Mouse (Mus musculus) colon, adult 2 months (tissue): ENCODE measurements around the gene Hist1h4f. TPM values are rescaled to one million over a fixed set of nuclear protein-coding genes. Genes with fewer than 3 reads are reported as not detected.

Experiments used
- polyA plus RNA-seq: library from polyadenylated mRNA; depleted of rRNA; stranded (reverse); fragments of >200 nt; gene quantifications from 2 replicates; pipeline ENCODE4 v1.2.3, GENCODE M21; 2012; rRNA removed

Hist1h4f gene
- polyA plus RNA-seq, 1 experiment, result 13.1 TPM

Other genes with a start within 250 kb of the Hist1h4f start
- gene Zfp322a, start 182.4 kb downstream of the Hist1h4f start, polyA plus RNA-seq, result 0.49 and 0.74 TPM in 2 replicates
- 1.9 and 2.0 TPM in 2 replicates for gene Abt1, start 127.8 kb downstream of the Hist1h4f start, polyA plus RNA-seq
- 1.8 and 2.3 TPM in 2 replicates for gene Btn1a1, start 85.7 kb downstream of the Hist1h4f start, polyA plus RNA-seq
- not detected in 2 replicates for gene Btn2a2, start 62.8 kb downstream of the Hist1h4f start, polyA plus RNA-seq
- gene Hist1h4h, start 20.6 kb downstream of the Hist1h4f start, polyA plus RNA-seq, result 42.2 and 63.4 TPM in 2 replicates
- gene Hist1h2af, start 17.7 kb downstream of the Hist1h4f start, polyA plus RNA-seq, result 245 and 289 TPM in 2 replicates
- gene Hist1h3g, start 16.2 kb downstream of the Hist1h4f start, polyA plus RNA-seq, result 23.2 and 33.2 TPM in 2 replicates
- gene Hist1h2bh, start 8.3 kb downstream of the Hist1h4f start, polyA plus RNA-seq, result 4.9 and 5.3 TPM in 2 replicates
- gene Hist1h3f, start 7.6 kb downstream of the Hist1h4f start, polyA plus RNA-seq, result 5.0 and 6.7 TPM in 2 replicates
- gene Hist1h1d, start 1.6 kb upstream of the Hist1h4f start, polyA plus RNA-seq, result 0.45 and 0.47 TPM in 2 replicates
- 32.1 and 36.8 TPM in 2 replicates for gene Hist1h3e, start 10.7 kb upstream of the Hist1h4f start, polyA plus RNA-seq
- gene Hist1h2ae, start 19.6 kb upstream of the Hist1h4f start, polyA plus RNA-seq, result 15.1 and 16.2 TPM in 2 replicates
- gene Hist1h2bg, start 19.7 kb upstream of the Hist1h4f start, polyA plus RNA-seq, result 49.0 and 58.2 TPM in 2 replicates
- 11.4 and 19.0 TPM in 2 replicates for gene Hist1h2bf, start 22.5 kb upstream of the Hist1h4f start, polyA plus RNA-seq
- gene Hist1h2ad, start 22.7 kb upstream of the Hist1h4f start, polyA plus RNA-seq, result 6.9 and 11.5 TPM in 2 replicates
- 13.8 and 18.8 TPM in 2 replicates for gene Hist1h3d, start 24.1 kb upstream of the Hist1h4f start, polyA plus RNA-seq
- gene Hist1h4d, start 29.9 kb upstream of the Hist1h4f start, polyA plus RNA-seq, result 12.3 and 14.7 TPM in 2 replicates
- 3.1 and 3.3 TPM in 2 replicates for gene Hist1h2be, start 69.5 kb upstream of the Hist1h4f start, polyA plus RNA-seq
- gene Hist1h1e, start 70.9 kb upstream of the Hist1h4f start, polyA plus RNA-seq, result 3.2 and 3.9 TPM in 2 replicates
- gene Hist1h2ac, start 132.3 kb upstream of the Hist1h4f start, polyA plus RNA-seq, result 2.4 and 3.8 TPM in 2 replicates
- gene Hist1h2bc, start 132.6 kb upstream of the Hist1h4f start, polyA plus RNA-seq, result 410 and 605 TPM in 2 replicates
- gene Hist1h1t, start 144.2 kb upstream of the Hist1h4f start, polyA plus RNA-seq, result not detected in 2 replicates
- 20.7 and 21.2 TPM in 2 replicates for gene Hist1h4c, start 146.8 kb upstream of the Hist1h4f start, polyA plus RNA-seq
- gene Hfe, start 159.2 kb upstream of the Hist1h4f start, polyA plus RNA-seq, result 9.4 and 10.3 TPM in 2 replicates
- gene Hist1h1c, start 187.2 kb upstream of the Hist1h4f start, polyA plus RNA-seq, result 204 and 212 TPM in 2 replicates
- gene Hist1h3c, start 194.0 kb upstream of the Hist1h4f start, polyA plus RNA-seq, result 23.6 and 30.3 TPM in 2 replicates
- 12.8 and 18.4 TPM in 2 replicates for gene Hist1h2bb, start 195.1 kb upstream of the Hist1h4f start, polyA plus RNA-seq
- gene Hist1h2ab, start 199.5 kb upstream of the Hist1h4f start, polyA plus RNA-seq, result 23.5 and 25.9 TPM in 2 replicates
- 26.4 and 32.0 TPM in 2 replicates for gene Hist1h3b, start 200.6 kb upstream of the Hist1h4f start, polyA plus RNA-seq
- gene Hist1h4b, start 205.4 kb upstream of the Hist1h4f start, polyA plus RNA-seq, result 20.0 and 20.8 TPM in 2 replicates
- 15.5 and 15.9 TPM in 2 replicates for gene Hist1h4a, start 209.6 kb upstream of the Hist1h4f start, polyA plus RNA-seq
- 23.6 and 24.8 TPM in 2 replicates for gene Hist1h3a, start 210.7 kb upstream of the Hist1h4f start, polyA plus RNA-seq
- gene Hist1h1a, start 212.0 kb upstream of the Hist1h4f start, polyA plus RNA-seq, result 1.1 and 1.4 TPM in 2 replicates
- 0.12 and 0.14 TPM in 2 replicates for gene Trim38, start 218.3 kb upstream of the Hist1h4f start, polyA plus RNA-seq